Mouse (Mus musculus): Measurements from ENCODE around the gene Tchh. TPM values are rescaled to one million over a fixed set of nuclear protein-coding genes. Genes with fewer than 3 reads are reported as not detected.
"Not testable (repeated sequence)": the region's sequence is repeated elsewhere in the genome, so short reads cannot be mapped to it uniquely, and the experiment has no call there.

Tchh gene
- polyA plus RNA-seq, 1 experiment from 2014 or later: 4.2 TPM

DNA sequence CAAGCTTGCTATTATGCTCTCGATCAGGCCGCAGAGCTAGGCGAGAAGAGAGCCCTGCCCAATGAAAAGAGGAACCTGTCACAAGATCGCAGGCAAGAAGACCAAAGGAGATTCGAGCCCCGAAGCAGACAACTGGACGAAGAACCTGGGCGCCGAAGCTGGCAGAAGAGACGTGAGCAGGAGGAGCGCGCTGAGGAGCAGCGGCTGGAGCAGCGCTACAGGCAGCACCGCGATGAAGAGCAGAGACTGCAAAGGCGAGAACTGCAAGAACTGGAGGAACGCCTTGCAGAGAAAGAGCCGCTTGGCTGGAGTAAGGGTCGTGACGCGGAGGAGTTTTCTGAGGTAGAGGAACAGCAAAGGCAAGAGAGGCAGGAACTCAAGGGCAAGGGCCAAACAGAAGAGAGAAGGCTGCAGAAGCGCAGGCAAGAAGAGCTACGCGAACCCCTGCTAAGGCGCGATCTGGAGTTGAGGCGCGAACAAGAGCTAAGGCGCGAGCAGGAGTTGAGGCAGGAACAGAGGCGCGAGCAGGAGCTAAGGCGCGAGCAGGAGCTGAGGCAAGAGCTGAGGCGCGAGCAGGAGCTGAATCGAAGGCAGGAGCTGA, 1.5 kb downstream of the Tchh start:
- Histone ChIP-seq H3K27me3 (replicated peaks; ENCODE audit: insufficient read depth, low read length) (0 out of 2 replicates have a peak, but pooled peaks cover 9% of the 10 kb centered on the region), H3K27ac (ENCODE audit: low read length) (peak overlapping the region; percentile 77), H3K9ac (replicated peaks; ENCODE audit: low read depth) (no peak overlapping the region), H3K4me2 (replicated peaks; ENCODE audit: low read depth, low read length) (peak overlapping the region; percentile 88), H3K36me3 (ENCODE audit: insufficient read depth, low read length) (no peaks in the 10 kb centered on the region), H3K9me3 (ENCODE audit: low read length) (no peaks in the 10 kb centered on the region), H3K4me3 (ENCODE audit: low read depth, low read length) (peak overlapping the region; percentile 56), H3K4me1 (ENCODE audit: insufficient read depth, low read depth, low read length) (peaks cover 8% of the 10 kb centered on the region)
- TF ChIP-seq EP300 (IDR thresholded peaks at IDR 0.05) (no peak), CTCF (IDR thresholded peaks at IDR 0.05) (no peak)
- ATAC-seq: no peak
- DNase-seq (ENCODE audit: low spot score): peak; percentile 60
- under 1% methylated on average over 38 of the region's 38 CpGs for WGBS

DNA sequence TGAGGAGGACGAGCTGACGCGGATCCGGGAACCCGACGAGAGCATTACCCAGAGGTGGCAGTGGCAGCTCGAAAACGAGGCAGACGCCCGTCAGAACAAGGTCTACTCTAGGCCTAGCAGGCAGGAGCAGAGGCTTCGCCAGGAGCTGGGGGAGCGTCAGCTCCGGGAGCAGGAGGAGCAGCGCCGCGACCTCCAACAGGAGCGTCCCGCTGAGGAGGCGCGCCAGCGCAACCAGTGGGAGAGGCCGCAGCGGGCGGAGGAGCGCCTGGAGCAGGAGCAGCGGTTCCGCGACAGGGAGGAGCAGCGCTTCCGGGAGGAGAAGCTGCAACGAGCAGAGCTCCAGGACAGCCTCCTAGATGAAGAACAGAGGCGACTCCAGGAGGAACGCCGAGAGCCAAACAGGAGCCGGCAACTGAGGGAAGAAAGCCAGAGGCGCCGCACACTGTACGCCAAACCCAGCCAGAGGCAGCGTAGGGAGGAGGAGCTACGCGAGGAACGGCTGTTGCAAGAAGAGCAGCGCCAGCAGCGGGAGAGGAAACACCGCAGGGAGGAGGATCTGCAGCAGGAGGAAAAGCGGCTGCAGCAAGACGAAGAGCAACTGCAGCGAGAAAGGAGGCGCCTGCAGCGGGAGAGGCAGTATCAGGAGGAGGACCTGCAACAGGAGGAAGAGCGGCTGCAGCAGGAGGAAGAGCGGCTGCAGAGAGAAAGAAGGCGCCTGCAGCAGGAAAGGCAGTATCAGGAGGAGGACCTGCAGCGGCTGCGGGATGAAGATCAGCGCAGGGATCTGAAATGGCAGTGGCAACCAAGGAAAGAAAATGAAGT, 2.4 kb downstream of the Tchh start:
- Histone ChIP-seq H3K27ac (ENCODE audit: low read length) (peak overlapping the region; percentile 77), H3K27me3 (replicated peaks; ENCODE audit: insufficient read depth, low read length) (0 out of 2 replicates have a peak, but pooled peaks cover 9% of the 10 kb centered on the region), H3K4me1 (ENCODE audit: insufficient read depth, low read depth, low read length) (peaks cover 8% of the 10 kb centered on the region), H3K9me3 (ENCODE audit: low read length) (no peaks in the 10 kb centered on the region), H3K9ac (replicated peaks; ENCODE audit: low read depth) (peak overlapping the region; percentile 16; the same call in 1 of the 2 replicates), H3K36me3 (ENCODE audit: insufficient read depth, low read length) (no peaks in the 10 kb centered on the region), H3K4me3 (ENCODE audit: low read depth, low read length) (peak overlapping the region; percentile 56), H3K4me2 (replicated peaks; ENCODE audit: low read depth, low read length) (peak overlapping the region; percentile 88)
- WGBS: 1% methylated on average over 56 of the region's 56 CpGs
- DNase-seq (ENCODE audit: low spot score) (peak; percentile 87), ATAC-seq (peak; percentile 73)
- TF ChIP-seq EP300 (IDR thresholded peaks at IDR 0.05) (no peak), CTCF (IDR thresholded peaks at IDR 0.05) (no peak)

DNA sequence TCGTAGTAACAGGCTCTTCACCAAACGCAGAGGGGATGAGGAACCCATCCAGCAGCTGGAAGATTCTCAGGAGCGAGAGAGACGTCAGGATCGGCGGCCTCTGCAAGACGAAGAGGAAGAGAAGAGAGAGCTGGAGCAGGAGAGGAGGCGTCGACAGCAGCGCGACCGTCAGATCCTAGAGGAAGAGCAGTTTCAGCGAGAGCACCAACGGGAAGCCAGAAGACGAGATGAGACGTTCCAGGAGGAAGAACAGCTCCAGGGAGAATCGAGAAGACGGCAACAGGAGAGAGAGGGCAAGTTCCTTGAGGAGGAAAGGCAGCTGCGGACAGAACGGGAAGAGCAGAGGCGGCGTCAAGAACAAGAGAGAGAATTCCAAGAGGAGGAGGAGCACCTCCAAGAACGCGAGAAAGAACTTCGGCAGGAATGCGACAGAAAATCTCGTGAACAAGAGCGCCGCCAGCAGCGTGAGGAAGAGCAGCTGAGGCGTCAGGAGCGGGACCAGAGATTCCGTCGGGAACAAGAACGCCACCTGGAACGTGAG, 3.1 kb downstream of the Tchh start:
- TF ChIP-seq CTCF (IDR thresholded peaks at IDR 0.05): no peak
- no peak for TF ChIP-seq EP300 (IDR thresholded peaks at IDR 0.05)
- peak overlapping the region; percentile 56 for H3K4me3 ChIP-seq (ENCODE audit: low read depth, low read length)
- no peaks in the 10 kb centered on the region for H3K36me3 ChIP-seq (ENCODE audit: insufficient read depth, low read length)
- DNase-seq (ENCODE audit: low spot score) (peak; percentile 73), ATAC-seq (peak; percentile 17; the same call in 1 of the 2 replicates)
- H3K4me1 ChIP-seq (ENCODE audit: insufficient read depth, low read depth, low read length): peaks cover 8% of the 10 kb centered on the region
- 0 out of 2 replicates have a peak overlapping the region, but pooled peaks have one; percentile 16 for H3K9ac ChIP-seq (replicated peaks; ENCODE audit: low read depth)
- H3K27ac ChIP-seq (ENCODE audit: low read length): peak overlapping the region; percentile 77
- 1% methylated on average over 36 of the region's 36 CpGs for WGBS
- H3K27me3 ChIP-seq (replicated peaks; ENCODE audit: insufficient read depth, low read length): 0 out of 2 replicates have a peak, but pooled peaks cover 9% of the 10 kb centered on the region
- no peaks in the 10 kb centered on the region for H3K9me3 ChIP-seq (ENCODE audit: low read length)
- H3K4me2 ChIP-seq (replicated peaks; ENCODE audit: low read depth, low read length): peak overlapping the region; percentile 88

- peak; percentile 63 for DNase-seq (ENCODE audit: low spot score)
- Histone ChIP-seq H3K27me3 (replicated peaks; ENCODE audit: insufficient read depth, low read length) (0 out of 2 replicates have a peak, but pooled peaks cover 9% of the 10 kb centered on the region), H3K9ac (replicated peaks; ENCODE audit: low read depth) (peak overlapping the region; percentile 44), H3K36me3 (ENCODE audit: insufficient read depth, low read length) (no peaks in the 10 kb centered on the region), H3K4me2 (replicated peaks; ENCODE audit: low read depth, low read length) (peak overlapping the region; percentile 88), H3K27ac (ENCODE audit: low read length) (peak overlapping the region; percentile 68), H3K4me3 (ENCODE audit: low read depth, low read length) (peak overlapping the region; percentile 56), H3K9me3 (ENCODE audit: low read length) (no peaks in the 10 kb centered on the region), H3K4me1 (ENCODE audit: insufficient read depth, low read depth, low read length) (peaks cover 8% of the 10 kb centered on the region)
- WGBS: 1% methylated on average over 54 of the region's 54 CpGs
- 0 out of 2 replicates have a peak, but pooled peaks have one; percentile 4 for ATAC-seq
- TF ChIP-seq EP300 (IDR thresholded peaks at IDR 0.05) (no peak), CTCF (IDR thresholded peaks at IDR 0.05) (peak; percentile 31)
Measured at GRCm38 (mm10) chr3:93446128-93446755, 4.1 kb downstream of the Tchh start.

DNA sequence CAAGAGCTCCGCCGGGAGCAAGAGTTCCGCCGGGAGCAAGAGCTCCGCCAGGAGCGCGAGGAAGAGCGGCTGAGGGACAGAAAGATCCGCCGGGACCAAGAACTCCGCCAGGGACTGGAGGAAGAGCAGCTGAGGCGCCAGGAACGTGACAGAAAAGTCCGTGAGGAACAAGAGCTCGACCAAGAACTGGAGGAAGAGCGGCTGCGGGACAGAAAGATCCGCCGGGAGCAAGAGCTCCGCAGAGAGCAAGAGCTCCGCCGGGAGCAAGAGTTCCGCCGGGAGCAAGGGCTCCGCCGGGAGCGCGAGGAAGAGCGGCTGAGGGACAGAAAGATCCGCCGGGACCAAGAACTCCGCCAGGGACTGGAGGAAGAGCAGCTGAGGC, 4.6 kb downstream of the Tchh start:
- H3K27me3 ChIP-seq (replicated peaks; ENCODE audit: insufficient read depth, low read length); H3K4me1 ChIP-seq (ENCODE audit: insufficient read depth, low read depth, low read length); H3K36me3 ChIP-seq (ENCODE audit: insufficient read depth, low read length); DNase-seq (ENCODE audit: low spot score); H3K9me3 ChIP-seq (ENCODE audit: low read length): not testable (repeated sequence)
- H3K27ac ChIP-seq (ENCODE audit: low read length): peak overlapping the region; percentile 43
- peak overlapping the region; percentile 88 for H3K4me2 ChIP-seq (replicated peaks; ENCODE audit: low read depth, low read length)
- peak overlapping the region; percentile 56 for H3K4me3 ChIP-seq (ENCODE audit: low read depth, low read length)
- peak; percentile 5; the same call in 1 of the 2 replicates for ATAC-seq
- H3K9ac ChIP-seq (replicated peaks; ENCODE audit: low read depth): peak overlapping the region; percentile 44
- WGBS: under 1% methylated on average over 32 of the region's 32 CpGs
